Mouse (Mus musculus): ENCODE data around the gene Fam71d. TPM values are rescaled to one million over a fixed set of nuclear protein-coding genes. Genes with fewer than 3 reads are reported as not detected.

Gene Fam71d
- polyA plus RNA-seq, 1 experiment = 1.3 TPM

DNA sequence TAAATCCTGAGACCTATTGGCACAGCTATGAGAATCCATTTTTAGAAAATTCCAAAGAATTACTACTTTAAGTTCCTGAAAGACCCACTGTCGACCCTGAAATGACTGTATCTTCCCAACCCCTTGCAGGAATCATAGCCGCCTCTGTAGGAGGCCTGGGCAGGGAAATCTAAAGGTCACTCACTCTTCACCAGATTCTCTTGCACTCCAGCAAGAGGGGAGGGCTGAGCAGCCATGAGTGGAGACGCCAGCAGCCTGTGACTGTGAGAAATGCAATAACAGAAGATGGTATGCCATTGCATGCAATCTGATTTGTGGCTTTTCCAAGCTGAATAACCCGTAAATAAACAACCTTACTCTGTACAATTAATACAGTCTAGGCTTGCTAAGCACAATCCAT is 36.4 kb downstream of the Fam71d start:
- no peak for DNase-seq (ENCODE audit: low read depth)

DNA sequence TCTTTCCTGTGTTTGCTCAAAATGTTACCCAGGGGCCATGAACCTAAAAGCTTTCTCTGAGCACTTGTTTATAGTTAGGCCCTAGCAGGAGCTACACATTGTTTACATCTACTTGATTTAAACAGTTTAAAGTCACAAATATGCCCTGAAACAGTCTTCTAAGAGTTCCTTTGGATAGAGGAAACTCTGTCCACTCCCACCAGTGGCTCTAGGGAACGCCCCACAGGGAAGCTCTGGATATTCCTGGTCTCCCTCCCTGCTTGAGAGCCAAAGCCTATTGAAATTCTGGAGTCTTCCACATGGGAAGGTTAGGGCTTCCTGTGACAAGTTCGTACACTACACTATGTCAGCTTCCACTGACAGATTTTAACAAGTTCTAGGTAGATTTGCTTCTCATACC is 48.3 kb downstream of the Fam71d start:
- no peak for TF ChIP-seq POLR2A (IDR thresholded peaks at IDR 0.05; ENCODE audit: borderline replicate concordance, extremely low read depth, insufficient read depth, insufficient read length, poor library complexity, severe bottlenecking)
- TF ChIP-seq CTCF (IDR thresholded peaks at IDR 0.05; ENCODE audit: borderline replicate concordance, extremely low read depth, insufficient read depth, insufficient read length) = no peak
- DNase-seq (ENCODE audit: low read depth) = no peak

More for the DNA sequence above, 36.4 kb downstream of the Fam71d start:
- TF ChIP-seq POLR2A (IDR thresholded peaks at IDR 0.05; ENCODE audit: borderline replicate concordance, extremely low read depth, insufficient read depth, insufficient read length, poor library complexity, severe bottlenecking) (no peak), CTCF (IDR thresholded peaks at IDR 0.05; ENCODE audit: borderline replicate concordance, extremely low read depth, insufficient read depth, insufficient read length) (no peak)

DNA sequence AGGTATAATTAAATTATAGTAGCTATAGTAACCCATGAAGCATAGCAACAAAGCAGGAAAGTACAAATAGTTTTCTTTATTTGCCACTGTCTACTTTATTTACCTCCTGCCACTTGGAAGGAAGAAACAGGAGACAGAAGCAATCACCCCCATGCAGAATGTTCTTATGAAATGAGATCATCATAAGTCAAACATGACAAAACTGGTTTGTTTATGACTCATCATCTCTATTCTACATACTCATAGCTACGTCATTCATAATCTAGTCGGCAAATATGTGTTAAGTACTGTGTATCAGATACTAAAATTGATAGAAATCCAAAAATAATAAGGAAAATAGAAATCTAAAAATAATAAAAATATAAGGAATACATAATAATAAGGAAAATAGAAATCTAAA is 49.0 kb downstream of the Fam71d start:
- DNase-seq (ENCODE audit: low read depth) = no peak
- TF ChIP-seq POLR2A (IDR thresholded peaks at IDR 0.05; ENCODE audit: borderline replicate concordance, extremely low read depth, insufficient read depth, insufficient read length, poor library complexity, severe bottlenecking) = no peak
- TF ChIP-seq CTCF (IDR thresholded peaks at IDR 0.05; ENCODE audit: borderline replicate concordance, extremely low read depth, insufficient read depth, insufficient read length) = no peak

DNA sequence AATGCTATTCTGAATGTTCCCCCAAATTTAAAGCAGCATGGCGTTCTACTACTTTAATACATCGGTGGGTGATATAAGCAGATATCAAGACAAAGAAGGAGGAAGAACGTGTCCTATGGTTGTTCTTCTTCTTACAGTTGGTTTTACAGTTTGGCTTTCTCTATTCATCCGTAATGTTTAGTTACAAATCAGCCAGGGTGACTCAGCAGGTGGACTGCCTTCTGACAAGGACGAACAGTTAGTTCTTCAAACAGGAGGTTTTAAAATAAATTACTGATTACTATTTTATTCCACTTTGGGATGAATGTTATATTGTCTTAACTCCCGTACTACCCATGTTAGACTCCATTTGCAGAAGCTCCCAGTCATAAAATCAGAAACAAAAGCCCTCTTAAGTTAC is 54.9 kb downstream of the Fam71d start:
- TF ChIP-seq CTCF (IDR thresholded peaks at IDR 0.05; ENCODE audit: borderline replicate concordance, extremely low read depth, insufficient read depth, insufficient read length) (no peak), POLR2A (IDR thresholded peaks at IDR 0.05; ENCODE audit: borderline replicate concordance, extremely low read depth, insufficient read depth, insufficient read length, poor library complexity, severe bottlenecking) (no peak)
- no peak for DNase-seq (ENCODE audit: low read depth)

DNA sequence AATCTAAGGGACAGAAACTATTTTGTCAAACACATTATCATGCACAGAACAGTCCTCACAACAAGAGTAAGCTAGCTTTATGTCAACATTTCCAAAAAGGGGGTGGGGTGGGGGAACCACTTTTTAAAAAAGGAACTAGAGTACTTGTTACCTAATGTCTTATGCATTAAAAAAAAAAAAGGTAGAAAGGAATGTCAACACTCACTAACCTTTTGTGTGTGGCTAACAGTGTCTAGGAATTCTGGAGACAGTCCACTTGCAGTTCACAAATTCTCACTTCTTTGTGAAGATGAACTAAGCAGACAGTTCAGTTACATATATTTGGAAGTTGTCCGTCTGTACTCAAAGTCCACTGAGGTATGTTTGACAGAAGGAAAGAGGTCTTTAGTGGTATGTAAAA is 56.1 kb downstream of the Fam71d start:
- TF ChIP-seq POLR2A (IDR thresholded peaks at IDR 0.05; ENCODE audit: borderline replicate concordance, extremely low read depth, insufficient read depth, insufficient read length, poor library complexity, severe bottlenecking) (no peak), CTCF (IDR thresholded peaks at IDR 0.05; ENCODE audit: borderline replicate concordance, extremely low read depth, insufficient read depth, insufficient read length) (no peak)

DNA sequence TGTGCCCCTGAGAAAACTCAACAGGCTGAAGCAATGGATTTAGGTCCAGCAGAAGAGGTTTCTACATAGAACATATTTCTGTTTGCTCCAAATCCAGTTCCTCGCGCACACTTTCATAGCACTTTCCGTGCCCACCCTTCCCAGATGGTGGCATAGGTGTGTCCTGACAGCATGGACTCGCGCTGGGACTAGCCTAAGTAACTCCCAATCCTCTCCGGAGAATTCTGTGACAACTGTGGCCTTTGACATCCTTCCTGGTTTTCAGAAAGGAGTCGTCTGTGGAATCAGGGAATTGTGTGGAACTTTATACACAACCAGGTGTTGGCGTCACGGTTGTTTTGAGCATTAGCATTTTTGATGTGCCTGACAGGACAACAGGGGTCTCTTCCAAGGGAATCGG is 56.8 kb downstream of the Fam71d start:
- no peak for DNase-seq (ENCODE audit: low read depth)
- TF ChIP-seq CTCF (IDR thresholded peaks at IDR 0.05; ENCODE audit: borderline replicate concordance, extremely low read depth, insufficient read depth, insufficient read length) (no peak), POLR2A (IDR thresholded peaks at IDR 0.05; ENCODE audit: borderline replicate concordance, extremely low read depth, insufficient read depth, insufficient read length, poor library complexity, severe bottlenecking) (no peak)

More for the DNA sequence above, 56.1 kb downstream of the Fam71d start:
- no peak for DNase-seq (ENCODE audit: low read depth)

DNA sequence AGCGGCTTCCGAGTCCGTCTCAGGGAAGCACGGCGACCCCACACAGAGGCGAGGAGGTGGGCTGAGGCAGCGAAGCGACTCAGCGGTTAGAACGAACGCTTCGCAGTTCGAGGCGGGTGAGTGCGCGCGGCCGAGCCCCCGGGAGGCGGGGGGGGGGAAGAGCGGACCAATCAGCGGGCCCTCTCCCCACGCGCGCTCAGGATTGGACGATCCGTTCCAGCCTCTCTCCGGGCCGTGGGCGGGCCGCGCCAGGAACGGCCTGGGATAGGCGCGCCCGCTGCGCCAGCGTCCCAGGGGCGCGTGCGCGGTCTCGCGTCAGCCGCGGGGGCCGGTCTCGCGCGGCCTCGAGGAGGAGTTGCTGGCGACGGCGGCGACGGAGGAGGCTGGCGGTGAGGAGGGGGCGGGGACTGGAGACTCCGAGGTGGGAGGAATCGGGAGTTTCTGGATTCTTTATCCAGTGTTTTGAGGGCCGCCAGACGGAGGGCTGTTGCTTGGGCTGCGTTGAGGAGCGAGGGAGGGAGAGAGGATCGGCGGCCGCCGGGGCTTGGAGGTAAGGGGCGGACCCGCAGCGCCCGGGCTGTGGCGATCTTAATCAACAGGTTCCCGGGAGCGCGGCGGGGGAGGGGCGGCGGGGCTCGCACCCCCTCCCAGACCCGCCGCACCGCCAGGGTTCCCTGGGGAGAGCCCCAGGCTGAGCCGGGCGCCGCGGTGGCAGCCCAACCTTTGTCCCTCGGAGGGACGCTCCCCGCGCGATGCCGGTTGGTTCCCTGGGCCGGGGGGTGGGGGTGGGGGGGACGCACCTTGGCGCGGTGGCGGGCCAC is 57.4 kb downstream of the Fam71d start, which contains the start of gene Mpp5:
Mpp5 (plus strand) TSS at position 351 of the 821 bp plus-strand sequence.
- DNase-seq (ENCODE audit: low read depth) = peak; percentile 99
- no peak for TF ChIP-seq CTCF (IDR thresholded peaks at IDR 0.05; ENCODE audit: borderline replicate concordance, extremely low read depth, insufficient read depth, insufficient read length)
- peak; percentile 46 for TF ChIP-seq POLR2A (IDR thresholded peaks at IDR 0.05; ENCODE audit: borderline replicate concordance, extremely low read depth, insufficient read depth, insufficient read length, poor library complexity, severe bottlenecking)

DNA sequence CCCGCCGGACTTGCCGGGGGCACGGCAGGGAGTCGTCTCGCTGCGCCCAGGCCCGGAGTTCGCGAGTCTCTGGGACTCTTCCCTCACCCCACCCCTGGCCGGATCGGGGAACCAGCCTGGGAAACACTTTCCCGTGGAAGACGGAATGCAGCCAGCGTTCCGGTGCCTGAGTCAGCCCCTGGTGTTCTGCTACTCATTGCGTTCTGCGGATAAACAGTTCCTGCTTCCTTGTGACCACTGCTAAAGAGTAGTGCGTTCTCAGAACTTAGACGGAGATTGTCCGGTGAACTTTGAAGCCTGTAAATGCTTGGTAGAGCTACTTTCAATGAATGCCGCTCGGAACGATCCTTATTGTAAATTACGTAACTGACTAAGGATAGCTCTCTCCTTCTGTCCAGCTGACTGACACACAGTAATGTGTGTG is 58.1 kb downstream of the Fam71d start:
- DNase-seq (ENCODE audit: low read depth) = peak; percentile 63
- TF ChIP-seq POLR2A (IDR thresholded peaks at IDR 0.05; ENCODE audit: borderline replicate concordance, extremely low read depth, insufficient read depth, insufficient read length, poor library complexity, severe bottlenecking) = no peak
- no peak for TF ChIP-seq CTCF (IDR thresholded peaks at IDR 0.05; ENCODE audit: borderline replicate concordance, extremely low read depth, insufficient read depth, insufficient read length)

DNA sequence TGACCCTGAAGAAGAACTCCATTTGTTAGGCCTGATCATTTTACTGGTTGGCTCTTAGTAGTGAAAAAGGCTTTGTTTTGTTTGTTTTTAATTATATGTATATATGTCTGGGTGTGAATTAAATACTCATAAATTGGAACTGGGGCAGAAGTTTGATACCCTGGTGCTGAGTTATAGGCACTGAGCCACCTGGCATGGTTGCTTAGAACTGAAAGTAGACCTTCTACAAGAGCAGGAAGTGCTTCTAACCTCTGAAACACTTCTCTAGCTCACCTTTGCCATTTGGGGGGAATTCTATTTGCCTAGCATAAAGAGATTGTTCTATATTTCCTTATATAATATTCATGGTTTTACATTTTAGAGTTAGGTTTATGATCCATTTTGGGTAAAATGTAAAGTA is 70.6 kb downstream of the Fam71d start:
- DNase-seq (ENCODE audit: low read depth) = no peak
- no peak for TF ChIP-seq POLR2A (IDR thresholded peaks at IDR 0.05; ENCODE audit: borderline replicate concordance, extremely low read depth, insufficient read depth, insufficient read length, poor library complexity, severe bottlenecking)
- TF ChIP-seq CTCF (IDR thresholded peaks at IDR 0.05; ENCODE audit: borderline replicate concordance, extremely low read depth, insufficient read depth, insufficient read length) = no peak

DNA sequence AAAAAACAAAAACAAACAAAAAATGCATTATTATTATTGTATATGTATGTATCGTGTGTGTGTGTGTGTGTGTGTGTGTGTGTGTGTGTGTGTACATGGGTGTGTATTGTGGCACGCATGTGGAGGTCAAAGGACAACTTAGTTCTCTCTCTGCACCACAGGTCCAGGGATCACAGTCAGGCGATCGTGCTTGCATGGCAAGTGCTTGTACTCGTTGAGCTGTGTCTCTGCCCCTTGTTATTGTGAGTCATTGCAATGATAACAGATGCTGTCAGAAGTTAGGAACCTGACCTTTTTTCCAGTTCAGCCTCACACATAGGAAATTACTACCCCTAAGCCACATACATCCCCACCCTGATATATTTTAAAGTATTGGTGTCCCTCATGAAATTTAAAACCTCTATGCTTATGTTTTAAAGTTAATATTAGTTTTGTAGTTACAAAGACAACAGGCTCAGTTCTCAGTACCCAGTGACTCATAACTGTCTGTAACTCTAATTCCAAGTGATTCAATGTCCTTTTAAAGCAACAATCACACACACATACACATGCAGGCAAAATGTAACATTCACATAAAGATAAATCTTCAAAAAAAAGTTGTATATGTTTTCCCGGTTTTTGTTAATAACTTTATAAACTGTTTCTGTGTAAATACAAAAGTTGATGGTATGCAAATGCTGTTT is 77.8 kb downstream of the Fam71d start:
- TF ChIP-seq CTCF (IDR thresholded peaks at IDR 0.05; ENCODE audit: borderline replicate concordance, extremely low read depth, insufficient read depth, insufficient read length) = no peak
- TF ChIP-seq POLR2A (IDR thresholded peaks at IDR 0.05; ENCODE audit: borderline replicate concordance, extremely low read depth, insufficient read depth, insufficient read length, poor library complexity, severe bottlenecking) = no peak
- no peak for DNase-seq (ENCODE audit: low read depth)

DNA sequence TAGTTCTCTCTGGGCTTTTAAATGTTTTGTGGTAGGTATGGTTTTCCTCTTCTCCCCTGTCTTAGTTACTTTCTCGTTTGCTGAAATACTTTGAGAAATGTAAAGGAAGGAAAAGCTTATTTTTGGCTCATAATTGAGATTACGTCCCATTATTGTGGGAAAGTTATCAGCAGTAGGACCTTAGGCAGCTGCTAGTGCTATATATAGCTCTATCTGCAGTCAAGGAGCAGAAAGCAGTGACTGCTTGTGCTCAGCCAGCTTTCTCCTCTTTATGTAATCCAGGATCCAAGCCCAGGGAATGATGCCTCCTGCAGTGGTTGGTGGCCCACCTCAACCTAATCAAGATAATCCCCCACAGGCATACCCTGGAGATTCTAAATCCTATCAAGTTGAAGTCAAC is 81.9 kb downstream of the Fam71d start:
- DNase-seq (ENCODE audit: low read depth) = no peak
- TF ChIP-seq POLR2A (IDR thresholded peaks at IDR 0.05; ENCODE audit: borderline replicate concordance, extremely low read depth, insufficient read depth, insufficient read length, poor library complexity, severe bottlenecking) = no peak
- TF ChIP-seq CTCF (IDR thresholded peaks at IDR 0.05; ENCODE audit: borderline replicate concordance, extremely low read depth, insufficient read depth, insufficient read length) = no peak

Data from brain, embryonic 14.5 days (tissue).